Mouse (Mus musculus) common myeloid progenitor, adult 5-6 weeks (primary cell): ENCODE measurements around the gene Abcb11. TPM values are rescaled to one million over a fixed set of nuclear protein-coding genes. Genes with fewer than 3 reads are reported as not detected.

Experiments
- ATAC-seq: replicated peaks from 2 replicates; pipeline ENCODE4 v1.8.0; 2016; ENCODE audit warnings: low read depth, mild to moderate bottlenecking, moderate TSS enrichment, inconsistent platforms; ENCODE audit not compliant: poor library complexity, severe bottlenecking
- total RNA-seq: library from RNA; stranded (forward); fragments of 200-1000, 187-1606 nt; gene quantifications from 2 replicates; pipeline ENCODE4 v1.2.3, GENCODE M21; 2017

The Abcb11 gene
- total RNA-seq, 1 experiment from 2014 or later = not detected

- ATAC-seq = no peak
Observed at GRCm38 (mm10) chr2:69288989-69289388, 53.4 kb downstream of the Abcb11 start.

DNA sequence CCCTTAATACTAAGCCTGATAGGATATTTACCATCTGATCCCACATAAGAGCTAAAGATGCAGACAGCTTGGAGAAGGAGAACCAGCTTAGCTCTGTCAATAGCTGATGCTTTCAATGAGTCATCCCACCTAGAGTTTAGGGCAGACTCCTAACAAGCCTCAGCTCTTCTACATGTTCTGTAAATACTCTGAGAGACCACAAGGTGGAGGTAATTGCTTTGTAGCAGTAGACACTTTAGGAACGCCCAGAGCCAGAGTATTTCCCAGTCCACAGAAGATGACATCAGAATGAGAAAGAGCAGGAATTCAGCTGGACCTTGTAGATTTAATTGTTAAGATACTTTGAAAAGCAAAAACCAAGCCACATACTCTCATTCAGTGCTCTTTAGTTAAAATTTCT lies 66.5 kb downstream of the Abcb11 start:
- peak; percentile 95 for ATAC-seq

GRCm38 (mm10) chr2:69264069-69264618 lies 78.3 kb downstream of the Abcb11 start:
- ATAC-seq = no peak

DNA sequence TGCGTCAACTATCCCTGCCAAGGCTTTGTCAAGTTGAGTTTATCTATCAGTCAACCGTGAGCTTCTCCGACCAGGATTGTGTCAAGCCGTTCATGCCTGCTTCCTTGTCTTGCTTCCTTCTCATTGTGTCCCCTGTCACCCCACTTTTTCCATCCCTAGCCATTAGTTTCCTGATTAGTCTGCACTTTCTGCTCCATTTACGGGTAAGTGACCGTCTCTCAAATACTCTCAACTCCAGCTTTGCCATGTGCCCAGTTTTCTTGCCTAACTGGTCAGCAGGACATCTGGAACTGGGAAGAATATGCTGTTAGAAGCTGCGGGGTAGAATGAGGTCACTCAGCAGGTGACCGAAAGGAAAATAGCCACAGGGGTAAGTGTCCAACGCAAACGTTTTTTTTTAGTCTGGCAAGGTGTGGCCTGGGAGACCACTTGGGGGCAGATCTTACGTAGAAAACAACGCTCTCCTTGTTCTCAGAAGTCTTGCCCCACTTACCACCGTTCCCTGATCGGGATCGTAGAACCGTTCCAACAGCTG lies 94.1 kb downstream of the Abcb11 start:
- ATAC-seq = no peak

GRCm38 (mm10) chr2:69247081-69247480 lies 95.3 kb downstream of the Abcb11 start:
- no peak for ATAC-seq

GRCm38 (mm10) chr2:69244924-69245323 lies 97.5 kb downstream of the Abcb11 start:
- no peak for ATAC-seq

- no peak for ATAC-seq
Observed at GRCm38 (mm10) chr2:69239315-69239714, 103.1 kb downstream of the Abcb11 start.

DNA sequence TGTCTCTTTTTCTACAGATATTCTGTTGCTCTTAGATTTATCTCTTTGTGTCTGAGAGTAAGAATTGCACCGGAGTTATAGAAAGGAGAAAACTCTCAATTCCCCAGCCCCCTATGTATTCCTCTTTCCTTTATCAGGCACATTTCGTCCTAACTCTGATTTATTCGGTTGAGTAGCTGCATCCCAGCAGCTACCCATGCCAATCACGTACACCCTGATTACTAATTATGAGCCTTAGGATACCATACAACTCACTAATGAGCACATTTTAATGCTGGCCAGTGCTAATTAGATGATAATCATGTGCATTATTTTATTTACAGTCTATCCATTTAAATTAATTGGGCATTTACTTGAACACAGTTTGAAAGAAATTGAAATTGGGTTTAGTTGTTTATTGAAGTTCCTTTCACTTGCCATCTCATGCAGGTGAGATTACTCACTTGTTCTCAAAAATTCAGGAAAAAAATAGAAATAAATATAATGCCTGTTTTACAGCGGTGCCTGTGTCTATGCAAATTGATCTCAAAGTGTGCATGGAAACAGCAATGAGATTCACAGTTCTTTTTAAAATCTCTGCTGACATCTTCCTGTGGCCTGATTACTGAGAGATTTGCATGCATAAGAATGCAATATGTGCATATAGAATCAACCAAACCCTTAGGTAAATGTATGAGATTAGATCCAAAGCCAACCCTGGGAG lies 107.3 kb downstream of the Abcb11 start:
- ATAC-seq = no peak

DNA sequence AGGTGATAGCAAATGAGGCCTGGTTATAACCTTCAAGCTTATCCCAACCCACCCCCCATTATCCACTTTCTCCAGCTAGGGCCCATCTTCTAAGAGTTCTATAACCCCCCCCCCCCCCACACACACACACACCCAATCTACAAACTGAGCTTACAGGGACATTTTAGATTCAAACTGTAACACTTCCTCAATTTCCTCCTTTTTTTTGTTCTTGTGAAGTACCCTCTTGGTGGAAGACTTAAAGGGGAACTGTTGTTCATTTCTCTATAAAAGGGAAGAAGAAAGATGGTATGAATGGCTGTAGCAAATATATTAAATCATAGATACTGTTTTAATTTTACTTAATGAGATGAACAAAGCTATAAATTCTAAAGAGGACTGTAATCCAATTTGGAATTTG lies 110.3 kb downstream of the Abcb11 start:
- ATAC-seq = peak; percentile 65; the same call in 1 of the 2 replicates

DNA sequence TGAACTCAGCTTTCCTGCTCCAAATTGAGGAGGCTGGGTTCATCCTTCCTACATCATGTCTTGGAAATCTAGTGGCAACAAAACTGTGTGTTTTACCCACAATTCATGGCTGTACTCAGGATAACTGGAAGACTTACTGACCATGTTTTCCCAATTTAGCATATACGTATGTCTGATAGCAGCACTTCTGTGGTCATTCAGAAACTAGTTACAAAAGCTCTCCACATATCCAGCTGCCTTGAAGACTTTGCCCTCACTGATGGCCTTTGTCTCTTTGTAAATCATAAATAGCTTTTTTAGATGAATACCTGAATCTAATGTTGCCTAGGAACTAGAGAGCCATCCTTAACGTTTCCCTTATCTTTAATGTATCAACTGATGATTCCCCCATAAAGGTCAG lies 112.3 kb downstream of the Abcb11 start:
- no peak for ATAC-seq

GRCm38 (mm10) chr2:69228635-69229034 lies 113.8 kb downstream of the Abcb11 start:
- ATAC-seq = no peak

GRCm38 (mm10) chr2:69226876-69227275 lies 115.5 kb downstream of the Abcb11 start:
- no peak for ATAC-seq

- ATAC-seq = no peak
Observed at GRCm38 (mm10) chr2:69224724-69225123, 117.7 kb downstream of the Abcb11 start.

DNA sequence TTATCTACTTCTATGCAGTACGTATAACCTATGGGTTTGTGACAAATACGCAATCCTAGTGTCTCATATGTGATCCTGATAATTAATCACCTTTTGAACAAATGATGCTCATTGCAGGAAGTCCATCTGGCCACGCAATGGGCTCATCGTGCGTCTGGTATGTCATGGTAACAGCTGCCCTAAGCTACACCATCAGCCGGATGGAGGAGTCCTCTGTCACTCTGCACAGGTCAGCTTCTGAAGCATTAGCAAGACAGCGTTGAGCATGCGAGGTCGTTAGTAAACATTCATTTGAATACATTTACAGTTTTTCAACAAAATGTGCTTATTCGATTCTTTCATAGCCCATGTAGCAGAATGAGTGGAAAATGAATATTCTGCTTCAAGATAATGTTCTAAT lies 119.6 kb downstream of the Abcb11 start:
- ATAC-seq = no peak

GRCm38 (mm10) chr2:69221868-69222416 lies 120.5 kb downstream of the Abcb11 start:
- ATAC-seq = no peak

- ATAC-seq = no peak
Observed at GRCm38 (mm10) chr2:69215242-69215641, 127.2 kb downstream of the Abcb11 start.

- ATAC-seq = no peak
Observed at GRCm38 (mm10) chr2:69212652-69213051, 129.8 kb downstream of the Abcb11 start.

- ATAC-seq = no peak
Observed at GRCm38 (mm10) chr2:69210773-69211172, 131.6 kb downstream of the Abcb11 start, which contains the start of gene G6pc2. Gene G6pc2 (plus strand): TSS chr2:69211073.

DNA sequence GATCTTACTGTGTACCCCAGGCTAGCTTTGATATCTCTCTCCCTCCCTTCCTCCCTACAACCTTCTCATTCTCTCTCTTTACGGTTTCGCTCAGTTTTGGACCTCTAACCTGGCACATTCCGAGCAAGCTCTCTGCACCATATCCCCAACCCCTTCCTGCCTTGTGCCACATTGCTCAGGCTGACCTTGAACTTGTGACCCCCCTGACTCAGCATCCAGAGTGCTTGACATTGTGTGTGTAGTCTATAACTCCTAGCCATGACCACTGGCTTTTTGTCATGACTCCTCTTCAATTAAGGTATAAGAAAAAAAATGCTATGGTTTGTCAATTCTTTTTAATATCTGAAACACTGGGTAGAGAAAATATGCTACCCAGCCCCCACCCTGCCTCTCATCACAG lies 132.7 kb downstream of the Abcb11 start:
- ATAC-seq = no peak

DNA sequence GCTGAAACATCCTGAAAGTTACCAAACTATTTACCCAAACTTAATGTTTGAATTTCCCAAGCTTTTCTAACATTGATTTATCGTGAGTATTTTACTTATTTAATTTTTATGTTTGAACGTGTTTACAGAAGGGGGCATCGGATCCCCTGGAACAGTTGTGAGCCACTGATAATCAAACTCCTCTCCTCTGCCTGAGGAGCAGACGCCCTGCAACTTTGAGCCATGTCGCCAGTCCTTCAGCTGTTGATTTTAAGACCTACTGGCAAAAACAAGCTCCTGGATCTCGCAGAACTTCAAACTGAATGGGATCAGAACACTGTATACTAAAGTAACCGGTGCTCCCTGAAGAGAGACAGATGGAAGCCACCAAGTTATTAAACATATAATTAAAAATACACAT lies 135.9 kb downstream of the Abcb11 start:
- no peak for ATAC-seq

- peak; percentile 100 for ATAC-seq
Observed at GRCm38 (mm10) chr2:69205791-69206351, 136.5 kb downstream of the Abcb11 start, which contains the start of gene Spc25. Gene Spc25 (minus strand): TSS chr2:69206194.
